Mouse (Mus musculus): ENCODE data around the gene Olfr683. TPM values are rescaled to one million over a fixed set of nuclear protein-coding genes. Genes with fewer than 3 reads are reported as not detected.

Olfr683 gene
- polyA plus RNA-seq (2017; shearing (Covaris generic)): not detected

DNA sequence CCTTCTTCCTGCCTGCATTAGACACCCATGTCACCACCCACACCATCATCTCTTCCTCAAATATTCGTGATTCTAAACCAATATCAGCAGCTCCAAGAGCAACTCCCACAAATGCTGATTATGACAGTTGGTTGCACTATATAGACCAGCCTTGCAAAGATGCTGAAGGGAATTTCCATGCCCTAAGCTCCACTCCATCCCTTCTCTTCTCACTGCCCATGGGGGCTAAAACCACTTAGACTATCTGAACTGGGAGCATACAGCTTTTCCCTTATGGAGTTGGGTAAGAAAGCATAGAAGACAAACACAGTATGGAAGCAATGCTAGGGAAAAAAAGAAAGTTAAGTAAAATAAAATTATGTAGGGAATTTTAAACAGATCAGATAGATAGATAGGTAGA is at the start of gene Olfr683:
Gene Olfr683, minus strand, starts transcription at position 101 of the 400 bp plus-strand sequence.

DNA sequence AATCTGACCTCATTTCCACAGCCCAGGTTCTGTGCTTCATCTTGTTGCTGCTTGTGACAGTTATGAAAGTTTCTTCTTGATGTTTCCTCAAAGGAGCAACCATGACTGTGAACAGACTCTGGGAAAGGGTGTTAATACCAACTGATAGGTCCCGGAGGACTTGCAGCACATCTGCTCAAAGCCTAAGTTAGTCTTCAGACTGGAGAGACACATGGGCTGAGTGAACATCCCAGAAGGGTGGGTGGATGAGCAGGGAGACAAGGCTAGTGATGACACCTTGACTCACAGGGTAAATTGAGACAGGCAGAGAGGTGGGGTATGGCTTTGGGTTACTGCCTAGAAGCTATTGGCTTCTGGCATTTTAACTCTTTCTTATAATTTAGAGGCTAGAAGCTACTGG is 39.1 kb upstream of the Olfr683 start, which contains the start of gene Olfr685:
Gene Olfr685, minus strand, starts transcription at position 101 of the 400 bp plus-strand sequence.

GRCm38 (mm10) chr7:105163553-105163952 is 16.7 kb upstream of the Olfr683 start, which contains the start of gene Olfr684:
TSS of gene Olfr684 (minus strand) at chr7:105163653.

GRCm38 (mm10) chr7:105116536-105116935 is 30.3 kb downstream of the Olfr683 start, which contains the start of gene Olfr681:
TSS of gene Olfr681 (plus strand) at chr7:105116836.

GRCm38 (mm10) chr7:105092717-105093116 is 54.1 kb downstream of the Olfr683 start, which contains the start of gene Olfr680-ps1:
TSS of gene Olfr680-ps1 (minus strand) at chr7:105092817.

Other genes with a start within 250 kb of the Olfr683 start
- not detected for gene Olfr667, start 225.5 kb downstream of the Olfr683 start, polyA plus RNA-seq (2017; shearing (Covaris generic))
- not detected for gene Olfr668, start 219.0 kb downstream of the Olfr683 start, polyA plus RNA-seq (2017; shearing (Covaris generic))
- gene Olfr669, start 212.8 kb downstream of the Olfr683 start, polyA plus RNA-seq (2017; shearing (Covaris generic)): not detected
- not detected for gene Olfr670, start 184.4 kb downstream of the Olfr683 start, polyA plus RNA-seq (2017; shearing (Covaris generic))
- gene Olfr671, start 167.9 kb downstream of the Olfr683 start, polyA plus RNA-seq (2017; shearing (Covaris generic)): not detected
- not detected for gene Olfr672, start 145.0 kb downstream of the Olfr683 start, polyA plus RNA-seq (2017; shearing (Covaris generic))
- gene Olfr675, start 118.6 kb downstream of the Olfr683 start, polyA plus RNA-seq (2017; shearing (Covaris generic)): not detected
- not detected for gene Olfr676, start 114.3 kb downstream of the Olfr683 start, polyA plus RNA-seq (2017; shearing (Covaris generic))
- gene Olfr677, start 95.6 kb downstream of the Olfr683 start, polyA plus RNA-seq (2017; shearing (Covaris generic)): not detected
- not detected for gene Olfr678, start 82.5 kb downstream of the Olfr683 start, polyA plus RNA-seq (2017; shearing (Covaris generic))
- gene Olfr679, start 65.8 kb downstream of the Olfr683 start, polyA plus RNA-seq (2017; shearing (Covaris generic)): not detected
- gene Olfr680-ps1, start 54.2 kb downstream of the Olfr683 start, polyA plus RNA-seq (2017; shearing (Covaris generic)): not detected
- gene Olfr681, start 30.2 kb downstream of the Olfr683 start, polyA plus RNA-seq (2017; shearing (Covaris generic)): not detected
- gene Olfr684, start 16.6 kb upstream of the Olfr683 start, polyA plus RNA-seq (2017; shearing (Covaris generic)): not detected
- not detected for gene Olfr685, start 39.0 kb upstream of the Olfr683 start, polyA plus RNA-seq (2017; shearing (Covaris generic))
- not detected for gene Olfr686, start 60.5 kb upstream of the Olfr683 start, polyA plus RNA-seq (2017; shearing (Covaris generic))
- not detected for gene Olfr688, start 141.1 kb upstream of the Olfr683 start, polyA plus RNA-seq (2017; shearing (Covaris generic))
- not detected for gene Olfr689, start 164.2 kb upstream of the Olfr683 start, polyA plus RNA-seq (2017; shearing (Covaris generic))
- gene Olfr690, start 187.1 kb upstream of the Olfr683 start, polyA plus RNA-seq (2017; shearing (Covaris generic)): not detected
- not detected for gene Olfr691, start 195.3 kb upstream of the Olfr683 start, polyA plus RNA-seq (2017; shearing (Covaris generic))
- gene Olfr692, start 221.2 kb upstream of the Olfr683 start, polyA plus RNA-seq (2017; shearing (Covaris generic)): not detected
- not detected for gene Gm5901, start 228.0 kb upstream of the Olfr683 start, polyA plus RNA-seq (2017; shearing (Covaris generic))

Measured in activated CD4-positive, CD25-positive, alpha-beta regulatory T cell, adult 9 weeks (primary cell).